Mouse (Mus musculus): Measurements from ENCODE around the gene Gas1. TPM values are rescaled to one million over a fixed set of nuclear protein-coding genes. Genes with fewer than 3 reads are reported as not detected.

Gas1 gene
- 10 to 100 TPM; 34.7 to 46.8 TPM for total RNA-seq (2021)
- long read RNA-seq, experiment 1, transcript Gas1-202 (1 exons, 1,155 nt) = major isoform, 87 of 98 reads
- long read RNA-seq, experiment 1, partial matches to known transcripts = 0 of 98 reads
- long read RNA-seq, experiment 1, other reads (novel, unspliced or antisense) = 8 of 98 reads
- long read RNA-seq, experiment 2, transcript Gas1-202 (1 exons, 1,155 nt) = major isoform, 105 of 115 reads
- long read RNA-seq, experiment 2, partial matches to known transcripts = 0 of 115 reads
- long read RNA-seq, experiment 2, other reads (novel, unspliced or antisense) = 8 of 115 reads

DNA sequence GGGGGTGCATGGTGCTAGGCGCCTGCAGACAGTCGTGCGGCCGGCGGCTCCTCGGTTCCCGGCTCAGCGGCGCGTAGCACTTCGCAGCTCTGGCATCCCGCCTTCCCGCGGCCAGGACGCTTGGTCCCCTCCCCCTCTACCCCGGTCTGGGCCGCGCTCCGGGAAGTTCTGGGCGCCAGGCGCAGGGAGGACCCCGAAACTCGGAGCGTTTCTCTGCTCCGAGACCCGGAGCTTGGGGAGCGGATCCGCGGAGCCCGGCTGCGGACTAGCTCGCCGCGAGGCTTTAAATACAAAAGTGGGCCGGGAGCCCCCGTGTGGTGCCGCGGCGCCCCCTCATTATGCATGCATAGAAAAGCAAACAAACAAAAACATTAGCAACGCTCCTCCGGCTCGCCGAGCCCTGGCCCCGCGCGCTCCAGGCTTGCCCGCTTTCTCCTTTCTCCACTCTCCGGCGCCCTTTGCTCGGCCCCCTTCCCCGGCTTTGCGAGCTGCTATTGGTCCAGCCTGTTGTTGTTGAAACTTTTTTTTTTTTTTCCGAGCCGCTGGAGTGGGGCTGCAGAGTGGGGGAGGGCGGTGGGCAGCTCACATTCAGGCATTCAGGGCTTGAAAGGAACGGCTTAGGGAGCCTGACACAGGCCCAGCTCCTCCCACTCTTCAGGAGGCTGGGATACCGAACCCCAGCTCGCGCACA lies at the start of gene Gas1:
Gene Gas1 (minus strand): TSS at position 260 of the 691 bp plus-strand sequence.
- peak; percentile 93 for DNase-seq
- intact Hi-C loops (cut with DNase I; ENCODE audit: low total_unique reads) = loop anchor here (5.0 to 10.0 kb wide), 2 partner anchors 282 to 290 kb away; no protein-coding TSS in a partner anchor

- intact Hi-C loops (cut with DNase I; ENCODE audit: low total_unique reads) = no loop called here
- DNase-seq = peak; percentile 38
Observed at GRCm38 (mm10) chr13:60226251-60226836, 49.2 kb upstream of the Gas1 start.

GRCm38 (mm10) chr13:60225736-60226135 lies 48.6 kb upstream of the Gas1 start:
- intact Hi-C loops (cut with DNase I; ENCODE audit: low total_unique reads) = no loop called here
- no peak for DNase-seq

GRCm38 (mm10) chr13:60225276-60225675 lies 48.1 kb upstream of the Gas1 start:
- intact Hi-C loops (cut with DNase I; ENCODE audit: low total_unique reads) = no loop called here
- DNase-seq = no peak

DNA sequence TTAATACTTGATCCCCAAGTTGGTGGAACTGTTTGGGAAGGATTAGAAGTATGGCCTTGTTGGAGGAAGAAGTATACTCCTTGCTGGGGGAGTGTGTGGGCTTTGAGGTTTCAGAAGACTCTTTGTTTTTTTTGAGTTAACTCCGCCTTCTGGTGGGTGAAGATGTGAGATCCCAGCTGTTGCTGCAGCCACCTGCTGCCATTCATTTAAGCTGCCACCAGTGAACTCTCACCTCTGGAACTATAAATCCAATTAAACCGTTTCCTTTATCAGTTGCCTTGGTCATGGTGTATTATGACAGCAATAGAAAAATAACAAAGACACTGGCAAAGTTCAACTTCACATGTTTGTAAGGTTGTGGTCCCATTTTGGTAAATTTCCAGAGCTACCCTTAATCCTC lies 46.6 kb upstream of the Gas1 start:
- no peak for DNase-seq
- intact Hi-C loops (cut with DNase I; ENCODE audit: low total_unique reads) = no loop called here

DNA sequence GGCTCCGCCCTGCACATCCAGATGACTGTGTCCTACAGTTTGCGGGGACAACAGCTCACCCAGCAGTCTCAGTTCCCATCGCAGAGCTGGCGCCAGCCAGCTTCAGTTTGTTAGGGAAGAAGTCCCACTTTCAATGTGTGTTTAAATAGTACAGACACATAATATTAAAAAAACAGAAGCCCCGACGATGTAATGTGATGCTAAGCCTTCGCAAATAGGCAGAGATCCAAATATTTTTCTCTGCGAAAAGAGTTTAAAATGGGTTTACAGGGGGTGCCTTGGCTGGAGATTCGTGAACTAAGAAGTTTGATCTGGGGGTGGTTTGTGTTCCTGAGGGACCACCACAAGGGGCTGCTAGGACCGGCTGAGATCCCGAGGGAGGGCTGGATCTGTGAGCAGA lies 45.2 kb upstream of the Gas1 start:
- no peak for DNase-seq
- intact Hi-C loops (cut with DNase I; ENCODE audit: low total_unique reads) = no loop called here

GRCm38 (mm10) chr13:60213896-60214295 lies 36.7 kb upstream of the Gas1 start:
- intact Hi-C loops (cut with DNase I; ENCODE audit: low total_unique reads) = no loop called here
- DNase-seq = no peak

DNA sequence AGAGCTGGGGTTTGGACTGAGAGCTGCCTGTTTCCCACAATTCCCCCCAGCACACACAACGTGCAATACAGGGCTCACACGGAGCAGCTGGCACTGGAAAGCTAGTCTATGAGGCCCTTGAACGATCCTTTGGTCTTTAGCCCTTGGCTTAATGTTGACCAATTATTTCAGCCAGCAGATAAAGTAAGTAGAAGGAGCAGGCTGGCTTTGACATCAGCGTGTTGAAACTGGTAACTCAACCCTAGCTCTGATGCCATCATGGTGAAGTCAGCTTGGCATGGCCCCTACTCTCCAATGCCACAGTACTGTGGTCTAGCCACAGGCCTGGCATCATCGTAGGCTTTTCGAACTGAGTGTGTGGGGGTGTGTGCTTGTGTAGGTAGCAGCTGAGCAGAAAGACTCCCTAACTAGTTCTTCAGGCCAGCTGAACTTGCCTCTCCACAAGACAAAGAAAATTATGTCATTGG lies 30.0 kb upstream of the Gas1 start:
- no peak for DNase-seq
- intact Hi-C loops (cut with DNase I; ENCODE audit: low total_unique reads) = no loop called here

- DNase-seq = no peak
- intact Hi-C loops (cut with DNase I; ENCODE audit: low total_unique reads) = no loop called here
Observed at GRCm38 (mm10) chr13:60204746-60205145, 27.6 kb upstream of the Gas1 start.

GRCm38 (mm10) chr13:60193273-60193672 lies 16.1 kb upstream of the Gas1 start:
- no peak for DNase-seq
- intact Hi-C loops (cut with DNase I; ENCODE audit: low total_unique reads) = no loop called here

GRCm38 (mm10) chr13:60189923-60190322 lies 12.8 kb upstream of the Gas1 start:
- intact Hi-C loops (cut with DNase I; ENCODE audit: low total_unique reads) = loop anchor here (10.0 kb wide), 1 partner anchor 145 kb away; no protein-coding TSS in a partner anchor
- no peak for DNase-seq

- no peak for DNase-seq
- intact Hi-C loops (cut with DNase I; ENCODE audit: low total_unique reads) = loop anchor here (10.0 kb wide), 1 partner anchor 146 kb away; no protein-coding TSS in a partner anchor
Observed at GRCm38 (mm10) chr13:60188952-60189351, 11.8 kb upstream of the Gas1 start.

- DNase-seq = no peak
Observed at GRCm38 (mm10) chr13:60187276-60187675, 10.1 kb upstream of the Gas1 start.

DNA sequence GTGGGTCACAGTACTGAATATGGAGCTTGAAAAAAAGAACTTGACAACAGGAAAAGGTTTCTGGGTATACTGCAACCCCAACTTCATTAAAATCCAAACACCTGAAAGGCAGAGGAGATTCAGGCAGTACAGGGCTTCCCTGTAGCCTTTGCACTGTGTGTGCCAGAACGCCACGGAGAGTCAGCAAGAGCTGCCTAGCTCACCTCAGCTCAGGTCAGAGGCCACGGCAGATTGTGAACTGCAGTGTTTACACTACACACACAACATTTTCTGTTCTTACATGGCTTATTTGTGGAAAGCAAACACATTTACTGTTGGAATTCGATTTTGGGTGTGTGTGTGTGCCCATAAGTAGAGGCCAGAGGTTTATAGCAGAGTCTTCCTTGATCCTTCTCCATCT lies 5.2 kb upstream of the Gas1 start:
- intact Hi-C loops (cut with DNase I; ENCODE audit: low total_unique reads) = loop anchor here (10.0 kb wide), 1 partner anchor 152 kb away; no protein-coding TSS in a partner anchor

More at GRCm38 (mm10) chr13:60187276-60187675, 10.1 kb upstream of the Gas1 start:
- intact Hi-C loops (cut with DNase I; ENCODE audit: low total_unique reads) = loop anchor here (10.0 kb wide), 1 partner anchor 148 kb away; no protein-coding TSS in a partner anchor

GRCm38 (mm10) chr13:60179641-60180040 lies 2.5 kb upstream of the Gas1 start:
- intact Hi-C loops (cut with DNase I; ENCODE audit: low total_unique reads) = loop anchor here (5.0 to 10.0 kb wide), 3 partner anchors 155 to 288 kb away; no protein-coding TSS in a partner anchor
- no peak for DNase-seq

More for the DNA sequence above, 5.2 kb upstream of the Gas1 start:
- no peak for DNase-seq

- intact Hi-C loops (cut with DNase I; ENCODE audit: low total_unique reads) = loop anchor here (5.0 to 10.0 kb wide), 2 partner anchors 284 to 289 kb away; no protein-coding TSS in a partner anchor
- peak; percentile 91 for DNase-seq
Observed at GRCm38 (mm10) chr13:60178416-60178815, 1.3 kb upstream of the Gas1 start.

- no peak for DNase-seq
- intact Hi-C loops (cut with DNase I; ENCODE audit: low total_unique reads) = loop anchor here (5.0 to 10.0 kb wide), 2 partner anchors 283 to 290 kb away; no protein-coding TSS in a partner anchor
Observed at GRCm38 (mm10) chr13:60177797-60178110, 589 bp upstream of the Gas1 start.

- DNase-seq = no peak
- intact Hi-C loops (cut with DNase I; ENCODE audit: low total_unique reads) = loop anchor here (5.0 to 10.0 kb wide), 2 partner anchors 282 to 291 kb away; no protein-coding TSS in a partner anchor
Observed at GRCm38 (mm10) chr13:60176776-60177105, 424 bp downstream of the Gas1 start.

DNA sequence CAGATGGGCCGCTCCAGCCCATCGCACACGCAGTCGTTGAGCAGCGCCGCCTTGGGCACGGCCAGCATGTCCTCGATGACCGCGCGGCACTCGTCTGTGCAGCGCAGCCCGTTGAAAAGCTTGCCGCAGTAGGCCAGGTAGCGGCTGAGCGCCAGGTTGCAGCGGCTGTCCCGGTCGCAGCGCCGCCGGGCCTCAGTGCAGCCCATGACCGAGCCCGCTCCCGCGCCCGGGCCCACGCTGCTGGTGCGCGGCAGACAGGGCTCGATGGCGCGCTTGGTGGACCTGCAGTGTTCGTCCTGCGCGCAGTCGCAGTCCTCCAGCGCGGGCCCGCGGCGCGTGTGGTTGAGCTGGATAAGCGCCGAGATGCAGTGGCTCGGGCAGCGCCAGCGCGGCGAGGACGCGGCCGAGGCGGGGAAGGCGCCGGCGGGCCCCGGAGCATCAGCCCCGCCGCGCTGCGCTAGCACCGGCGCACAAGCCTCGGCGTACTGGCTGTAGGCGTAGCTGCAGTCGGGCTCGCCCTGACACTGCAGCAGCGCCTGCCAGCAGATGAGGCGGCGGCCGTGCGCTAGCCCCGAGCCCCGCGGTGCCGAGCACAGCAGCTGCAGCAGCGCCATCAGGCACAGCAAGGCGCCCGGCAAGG lies 909 bp downstream of the Gas1 start:
- peak; percentile 66 for DNase-seq
- intact Hi-C loops (cut with DNase I; ENCODE audit: low total_unique reads) = loop anchor here (5.0 to 10.0 kb wide), 2 partner anchors 281 to 291 kb away; no protein-coding TSS in a partner anchor

Data from gastrocnemius, postnatal 14 days (tissue).